ENCODE assay signal across 10 mouse cellular contexts in the genomic region with DNA sequence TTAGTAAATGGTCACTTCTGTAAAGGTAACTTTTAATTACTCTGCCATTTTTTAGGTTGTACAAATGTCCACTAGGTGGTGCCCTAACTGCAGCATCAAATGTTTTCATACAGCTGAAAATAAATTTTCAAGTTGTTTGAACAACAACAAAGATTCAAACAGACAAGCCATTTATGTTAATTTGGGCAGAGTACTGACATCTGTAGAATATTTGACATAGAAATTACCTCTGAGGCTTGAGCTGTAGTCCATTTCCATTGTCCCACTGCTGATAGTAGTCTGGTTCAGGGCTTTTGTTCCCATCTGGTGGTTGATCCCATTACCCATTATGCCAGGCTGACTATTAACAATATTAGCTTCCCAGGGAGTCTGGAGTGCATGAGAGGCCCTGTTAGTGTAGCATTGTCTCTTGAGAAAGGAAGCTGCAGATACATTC.
DNase-seq lines count a peak whose midpoint lies in the region; ATAC-seq lines count a peak whose summit lies in the region.
"Had no signal": no experiment of that assay in that cellular context is flagged by ENCODE, and none has a peak within 500 bp of the region (broad histone marks: within the 10 kb centered on the region; RNA-seq: fewer than 3 reads in every experiment).

No protein-coding gene starts in this region.

- H3K27me3 ChIP-seq in midbrain, embryonic 12.5 days: no peaks in the 10 kb centered on the region
- no peaks in the 10 kb centered on the region for H3K27me3 ChIP-seq in midbrain, embryonic 10.5 days (ENCODE audit: low read depth, poor library complexity, severe bottlenecking)
- H3K27me3 ChIP-seq in forebrain, embryonic 16.5 days (replicated peaks; ENCODE audit: control insufficient read depth, insufficient read depth, low read length): no peaks in the 10 kb centered on the region
- H3K27me3 ChIP-seq: heart, embryonic 13.5 days had no signal

- H3K4me2 ChIP-seq in midbrain, embryonic 12.5 days (replicated peaks): no peak overlapping the region
- H3K4me2 ChIP-seq in forebrain, embryonic 16.5 days (ENCODE audit: low read length): no peak overlapping the region
- H3K4me2 ChIP-seq: heart, embryonic 13.5 days had no signal

- DNase-seq in cerebellum, postnatal 14 days: peak; percentile 29 to 49
- DNase-seq in cerebellum, postnatal 36 days: no peak
- DNase-seq in midbrain, embryonic 10.5 days (ENCODE audit: low spot score): no peak
- DNase-seq in retina, postnatal 1 day: peak; percentile 95
- DNase-seq in frontal cortex, postnatal 25 days (ENCODE audit: low spot score in 2 of 2): no peak

- peak overlapping the region; percentile 42; the same call in 1 of the 2 replicates for H3K27ac ChIP-seq in midbrain, embryonic 12.5 days (replicated peaks)
- no peak overlapping the region for H3K27ac ChIP-seq in midbrain, embryonic 10.5 days (replicated peaks)
- H3K27ac ChIP-seq in forebrain, embryonic 16.5 days (ENCODE audit: low read length): no peak overlapping the region
- H3K27ac ChIP-seq: heart, embryonic 13.5 days had no signal

- no peaks in the 10 kb centered on the region for H3K36me3 ChIP-seq in midbrain, embryonic 12.5 days
- no peaks in the 10 kb centered on the region for H3K36me3 ChIP-seq in midbrain, embryonic 10.5 days
- no peaks in the 10 kb centered on the region for H3K36me3 ChIP-seq in forebrain, embryonic 16.5 days (ENCODE audit: control insufficient read depth, insufficient read depth)
- H3K36me3 ChIP-seq: G1E had no signal

- peaks cover 13% of the 10 kb centered on the region for H3K4me1 ChIP-seq in midbrain, embryonic 12.5 days
- H3K4me1 ChIP-seq in midbrain, embryonic 10.5 days: peaks cover 18% of the 10 kb centered on the region
- H3K4me1 ChIP-seq in forebrain, embryonic 16.5 days (replicated peaks; ENCODE audit: control insufficient read depth, insufficient read depth, low read length): no peaks in the 10 kb centered on the region
- H3K4me1 ChIP-seq: heart, embryonic 13.5 days had no signal

- ATAC-seq in midbrain, embryonic 12.5 days (ENCODE audit: low FRiP score, low read depth): peak; percentile 84
- peak; percentile 52; the same call in 1 of the 2 replicates for ATAC-seq in forebrain, embryonic 16.5 days
- no peak for ATAC-seq in monocyte, adult 5-6 weeks (replicated peaks; ENCODE audit: insufficient number of reproducible peaks, low FRiP score, low TSS enrichment, poor library complexity, severe bottlenecking)

- H3K4me3 ChIP-seq in midbrain, embryonic 12.5 days: no peak overlapping the region
- H3K4me3 ChIP-seq in midbrain, embryonic 10.5 days: no peak overlapping the region
- H3K4me3 ChIP-seq in forebrain, embryonic 16.5 days (replicated peaks; ENCODE audit: low read length): no peak overlapping the region
- H3K4me3 ChIP-seq: heart, embryonic 13.5 days had no signal

- no peak overlapping the region for H3K9ac ChIP-seq in midbrain, embryonic 12.5 days (replicated peaks)
- H3K9ac ChIP-seq in forebrain, embryonic 16.5 days (replicated peaks; ENCODE audit: low read depth, low read length): no peak overlapping the region
- H3K9ac ChIP-seq: heart, embryonic 13.5 days had no signal

- H3K9me3 ChIP-seq in midbrain, embryonic 12.5 days: no peaks in the 10 kb centered on the region
- H3K9me3 ChIP-seq in midbrain, embryonic 10.5 days (replicated peaks): no peaks in the 10 kb centered on the region
- H3K9me3 ChIP-seq in forebrain, embryonic 16.5 days (ENCODE audit: control insufficient read depth, low read length): no peaks in the 10 kb centered on the region
- H3K9me3 ChIP-seq: G1E; heart, embryonic 13.5 days had no signal

Comparison
In these comparisons a context has a peak if more than half of its experiments do, and no peak if none do; other contexts are left out.
1. DNase-seq: peak in cerebellum, postnatal 14 days (2 of 2) and retina, postnatal 1 day (single experiment); none in cerebellum, postnatal 36 days (0 of 2), midbrain, embryonic 10.5 days (single experiment) and frontal cortex, postnatal 25 days (0 of 2).